Mouse (Mus musculus) testis, adult 2 months (tissue): ENCODE measurements around the gene Lemd2.

Experiments used
- CTCF ChIP-seq: fragments of 200-500 bp; IDR thresholded peaks from 2 replicates; pipeline ENCODE4 v1.5.1; 2012; ENCODE audit warnings: low read depth, mild to moderate bottlenecking, inconsistent platforms, low read length, moderate library complexity; ENCODE audit not compliant: control insufficient read depth, insufficient read depth, insufficient replicate concordance
- POLR2A ChIP-seq: fragments of 200-500 bp; IDR thresholded peaks from 2 replicates; pipeline ENCODE4 v1.6.1; 2012; ENCODE audit warnings: low read depth, mild to moderate bottlenecking, inconsistent platforms, low read length, moderate library complexity; ENCODE audit not compliant: control insufficient read depth

DNA sequence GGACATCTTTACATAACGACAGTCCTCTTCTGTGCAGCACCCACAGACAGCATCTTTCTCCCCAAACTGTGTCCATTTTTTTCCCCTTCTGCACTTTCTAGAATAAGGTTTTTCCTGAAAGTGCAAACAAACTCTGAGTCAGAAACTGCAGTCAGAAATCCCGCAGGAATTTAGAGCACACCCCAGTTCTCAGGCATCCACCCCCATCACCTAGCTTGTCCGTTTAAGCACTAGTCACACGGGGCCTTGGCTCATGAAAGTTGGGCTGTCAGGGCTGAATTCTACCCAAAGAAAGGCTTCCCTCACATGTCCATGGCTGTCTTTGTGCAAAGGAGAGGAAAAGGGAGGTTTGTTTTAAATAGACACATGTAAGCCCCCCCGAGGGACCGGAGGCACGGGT, 23.0 kb upstream of the Lemd2 start:
- TF ChIP-seq CTCF (no peak), POLR2A (no peak)
